Mouse (Mus musculus): ENCODE measurements at regions not wholly inside any gene's neighbourhood (a gene's known extent, or its start where the extent isn't known, plus 50 kb on each side); places are given as distances from the start of the nearest gene placed in this dataset.
"Not testable (repeated sequence)": the region's sequence is repeated elsewhere in the genome, so short reads cannot be mapped to it uniquely, and the experiment has no call there.

DNA sequence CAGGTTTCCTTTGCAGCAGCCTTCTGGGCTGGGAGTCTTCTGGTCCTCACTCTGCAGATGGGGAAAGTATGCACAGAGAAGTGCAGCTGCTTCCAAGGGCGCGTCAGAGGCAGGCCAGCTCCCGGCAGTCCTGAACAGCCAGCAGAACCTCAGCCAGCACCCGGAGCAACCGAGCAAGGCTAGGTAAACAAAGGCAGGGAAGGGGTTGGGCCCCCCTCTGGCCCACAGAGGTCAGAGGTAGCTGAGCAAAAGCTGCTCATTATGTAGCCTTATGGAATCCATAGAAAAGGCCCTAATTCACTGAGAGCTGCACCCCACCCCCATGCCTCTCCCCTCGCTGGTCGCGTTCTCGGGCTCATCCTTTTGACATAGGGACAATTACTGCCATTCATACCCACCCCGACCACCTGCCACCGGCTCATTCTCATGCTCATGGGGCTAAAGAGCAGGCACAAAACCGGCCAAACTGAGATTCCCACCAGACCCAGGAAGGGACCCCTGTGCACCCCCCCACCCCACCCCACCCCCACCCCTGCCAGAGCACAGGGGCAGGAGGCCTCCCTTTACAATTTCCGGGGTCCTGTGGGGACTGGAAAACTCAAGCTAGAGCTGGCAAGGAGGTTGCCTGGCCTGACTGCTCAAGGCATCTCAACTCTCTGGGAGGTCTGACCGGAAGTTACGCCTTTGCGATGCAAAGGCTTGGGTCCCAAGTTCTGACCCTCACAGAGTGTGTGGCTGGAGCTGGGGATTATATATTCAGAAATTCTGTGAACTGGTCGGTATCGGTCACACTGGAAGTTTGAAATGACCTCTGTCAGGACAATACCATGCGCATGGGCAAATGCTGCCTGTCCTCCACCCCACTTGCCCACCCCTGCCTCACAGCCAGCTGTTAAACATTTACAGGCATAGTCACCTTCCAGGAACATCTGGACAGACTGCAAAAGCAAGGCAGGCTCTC is 59.0 kb upstream of the Fzd7 start:
- Histone ChIP-seq H3K4me1 (peaks cover 13% of the 10 kb centered on the region), H3K27me3 (no peaks in the 10 kb centered on the region), H3K27ac (0 out of 2 replicates have a peak overlapping the region, but pooled peaks have one; percentile 26), H3K4me2 (replicated peaks) (0 out of 2 replicates have a peak overlapping the region, but pooled peaks have one; percentile 16), H3K9me3 (no peaks in the 10 kb centered on the region), H3K4me3 (no peak overlapping the region), H3K9ac (no peak overlapping the region; the same call in 1 of the 2 replicates), H3K36me3 (no peaks in the 10 kb centered on the region)
- peak; percentile 61; the same call in 1 of the 2 replicates for ATAC-seq (ENCODE audit: insufficient number of reproducible peaks, insufficient read depth, low FRiP score, low TSS enrichment)
- WGBS = 15% methylated on average over 19 of the region's 19 CpGs

- not testable (repeated sequence) for H3K27ac ChIP-seq; H3K36me3 ChIP-seq; H3K9me3 ChIP-seq; ATAC-seq (ENCODE audit: insufficient number of reproducible peaks, insufficient read depth, low FRiP score, low TSS enrichment); H3K4me2 ChIP-seq (replicated peaks); H3K4me3 ChIP-seq; H3K27me3 ChIP-seq; H3K9ac ChIP-seq
- H3K4me1 ChIP-seq = peaks cover 13% of the 10 kb centered on the region
- 90% methylated on average over 1 of the region's 1 CpGs for WGBS
These were observed 56.5 kb upstream of the Fzd7 start for GRCm38 (mm10) chr1:59425771-59426170.

DNA sequence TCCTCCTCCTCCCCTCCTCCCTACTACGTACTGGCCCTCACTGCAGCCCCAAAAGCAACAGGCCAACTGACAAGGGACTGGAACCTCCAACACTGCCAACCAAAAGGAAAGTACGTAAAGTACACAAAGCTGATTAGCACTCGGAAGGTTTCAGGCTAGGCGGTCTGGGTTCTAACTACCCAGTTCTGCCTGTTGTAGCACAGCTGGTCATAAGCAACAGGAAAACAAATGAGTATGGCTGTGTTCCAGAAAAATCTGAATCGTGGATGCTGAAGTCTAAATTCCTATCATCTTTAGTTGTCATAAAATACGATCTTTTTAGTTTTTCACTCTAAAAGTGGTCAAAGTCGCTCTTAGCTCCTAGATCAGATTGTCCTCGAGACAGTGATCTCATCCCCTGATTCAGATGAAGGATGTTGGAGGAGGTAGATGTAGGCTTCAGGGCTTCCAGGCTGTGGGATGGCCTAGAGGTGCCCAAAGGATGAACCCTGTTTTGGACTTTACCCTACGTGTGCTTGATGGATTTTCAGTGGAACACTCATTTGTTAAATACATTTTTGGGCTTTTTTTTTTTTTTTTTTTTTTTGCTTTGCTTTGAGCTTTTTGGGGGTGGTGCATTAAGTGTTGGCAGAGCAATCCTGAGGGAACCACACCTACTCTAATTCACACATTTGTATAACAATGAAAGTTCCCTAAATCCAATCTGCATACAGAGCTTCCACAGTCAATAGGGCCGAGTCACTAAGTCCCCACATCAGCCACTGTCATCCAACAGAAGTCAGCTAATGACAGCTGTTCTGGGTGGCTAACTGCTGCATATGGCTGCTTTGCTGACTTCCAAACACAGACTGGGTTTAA is 55.6 kb upstream of the Fzd7 start:
- 73% methylated on average over 9 of the region's 10 CpGs for WGBS
- no peak overlapping the region; the same call in 1 of the 2 replicates for H3K27ac ChIP-seq
- no peaks in the 10 kb centered on the region for H3K27me3 ChIP-seq
- no peak overlapping the region for H3K9ac ChIP-seq
- H3K9me3 ChIP-seq = no peaks in the 10 kb centered on the region
- H3K4me1 ChIP-seq = peaks cover 13% of the 10 kb centered on the region
- no peak for ATAC-seq (ENCODE audit: insufficient number of reproducible peaks, insufficient read depth, low FRiP score, low TSS enrichment)
- no peaks in the 10 kb centered on the region for H3K36me3 ChIP-seq
- H3K4me3 ChIP-seq = no peak overlapping the region
- H3K4me2 ChIP-seq (replicated peaks) = no peak overlapping the region

DNA sequence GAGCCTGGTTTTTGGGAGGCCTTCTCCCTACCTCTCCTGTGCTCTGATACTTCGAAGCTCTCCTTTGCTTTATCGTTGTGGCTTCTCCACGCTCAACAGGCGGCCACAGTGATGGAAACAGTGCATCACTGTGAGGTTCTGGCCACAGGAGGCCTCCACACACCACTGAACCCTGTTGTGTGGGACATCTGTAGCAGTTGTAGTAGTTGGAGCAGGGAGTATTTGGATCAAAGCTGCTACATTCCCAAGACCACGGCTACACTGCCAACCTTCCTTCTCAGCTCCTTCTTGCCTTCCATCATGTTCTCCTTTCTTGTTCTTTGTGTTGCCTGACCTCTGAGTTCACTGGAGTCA is 55.0 kb upstream of the Fzd7 start:
- H3K36me3 ChIP-seq = no peaks in the 10 kb centered on the region
- H3K9ac ChIP-seq = no peak overlapping the region
- WGBS = 48% methylated on average over 5 of the region's 5 CpGs
- H3K4me2 ChIP-seq (replicated peaks) = no peak overlapping the region
- peaks cover 13% of the 10 kb centered on the region for H3K4me1 ChIP-seq
- H3K27ac ChIP-seq = no peak overlapping the region; the same call in 1 of the 2 replicates
- no peaks in the 10 kb centered on the region for H3K9me3 ChIP-seq
- no peaks in the 10 kb centered on the region for H3K27me3 ChIP-seq
- no peak for ATAC-seq (ENCODE audit: insufficient number of reproducible peaks, insufficient read depth, low FRiP score, low TSS enrichment)
- no peak overlapping the region for H3K4me3 ChIP-seq

GRCm38 (mm10) chr1:59429289-59429688 is 52.9 kb upstream of the Fzd7 start:
- H3K4me2 ChIP-seq (replicated peaks) = no peak overlapping the region
- no peaks in the 10 kb centered on the region for H3K4me1 ChIP-seq
- no peaks in the 10 kb centered on the region for H3K36me3 ChIP-seq
- WGBS = 87% methylated on average over 4 of the region's 4 CpGs
- no peak overlapping the region for H3K4me3 ChIP-seq
- no peaks in the 10 kb centered on the region for H3K27me3 ChIP-seq
- no peak overlapping the region for H3K27ac ChIP-seq
- no peaks in the 10 kb centered on the region for H3K9me3 ChIP-seq
- H3K9ac ChIP-seq = no peak overlapping the region
- no peak for ATAC-seq (ENCODE audit: insufficient number of reproducible peaks, insufficient read depth, low FRiP score, low TSS enrichment)

- H3K4me1 ChIP-seq = no peaks in the 10 kb centered on the region
- H3K36me3 ChIP-seq = no peaks in the 10 kb centered on the region
- H3K4me2 ChIP-seq (replicated peaks) = no peak overlapping the region
- no peak for ATAC-seq (ENCODE audit: insufficient number of reproducible peaks, insufficient read depth, low FRiP score, low TSS enrichment)
- no peak overlapping the region for H3K9ac ChIP-seq
- H3K4me3 ChIP-seq = no peak overlapping the region
- H3K9me3 ChIP-seq = no peaks in the 10 kb centered on the region
- no peak overlapping the region for H3K27ac ChIP-seq
- no peaks in the 10 kb centered on the region for H3K27me3 ChIP-seq
- 93% methylated on average over 3 of the region's 3 CpGs for WGBS
These were observed 52.0 kb upstream of the Fzd7 start for GRCm38 (mm10) chr1:59430234-59430633.

DNA sequence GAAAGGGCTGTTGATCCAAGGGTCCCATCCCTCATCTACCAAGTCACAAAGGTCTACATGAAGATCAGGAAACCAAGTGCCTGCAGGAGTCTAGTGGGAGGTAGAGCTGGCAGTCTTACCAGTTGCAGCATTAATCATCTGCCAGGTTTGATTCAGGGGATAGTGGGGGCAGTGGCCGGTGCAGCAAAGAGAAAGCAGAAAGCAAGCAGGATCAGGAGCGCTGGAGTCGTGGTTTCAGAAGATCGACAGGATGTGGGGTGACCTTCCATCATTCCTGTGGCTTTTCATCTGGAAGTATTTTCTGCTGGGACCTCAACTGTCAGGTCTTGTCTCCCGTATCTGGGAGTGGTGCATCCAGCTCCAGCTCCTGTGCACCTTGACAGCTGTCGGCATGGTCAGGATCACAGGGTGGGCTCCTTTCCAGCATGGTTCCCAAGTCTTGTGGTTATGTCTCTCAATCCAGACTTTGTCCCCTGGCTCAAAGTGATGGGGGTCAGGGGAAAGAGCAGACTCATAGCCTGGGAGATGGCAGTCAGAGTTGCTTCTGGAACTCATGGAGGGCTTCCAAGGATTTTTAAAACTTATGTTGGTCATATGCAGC is 51.2 kb upstream of the Fzd7 start:
- no peak for ATAC-seq (ENCODE audit: insufficient number of reproducible peaks, insufficient read depth, low FRiP score, low TSS enrichment)
- Histone ChIP-seq H3K9ac (no peak overlapping the region), H3K4me2 (replicated peaks) (no peak overlapping the region), H3K27me3 (no peaks in the 10 kb centered on the region), H3K4me3 (no peak overlapping the region), H3K36me3 (no peaks in the 10 kb centered on the region), H3K27ac (no peak overlapping the region), H3K9me3 (no peaks in the 10 kb centered on the region), H3K4me1 (no peaks in the 10 kb centered on the region)
- whole genome bisulfite sequencing = 77% methylated on average over 6 of the region's 6 CpGs
